Mouse (Mus musculus) cerebellum, adult 2 months (tissue): ENCODE data around the gene Tmem132c. TPM values are rescaled to one million over a fixed set of nuclear protein-coding genes. Genes with fewer than 3 reads are reported as not detected.
A peak's percentile ranks its signal among the peaks of the same experiment; 100 is the strongest.

Experiments used
- DNase-seq, 2 experiments: peaks; one replicate each; pipeline ENCODE4 v3.0.0; 2021
- H3K27ac ChIP-seq: fragments of 200-500 bp; 2 replicates; pipeline ENCODE4 v1.5.1; 2012; ENCODE audit warnings: low read length, control low read depth, inconsistent platforms; ENCODE audit not compliant: insufficient read depth
- H3K27me3 ChIP-seq: fragments of 200-500 bp; 2 replicates; pipeline ENCODE4 v1.6.1; 2012; ENCODE audit warnings: inconsistent platforms, mild to moderate bottlenecking, low read length, moderate library complexity; ENCODE audit not compliant: control insufficient read depth, insufficient read depth
- H3K4me1 ChIP-seq: fragments of 200-500 bp; 2 replicates; pipeline ENCODE4 v1.6.1; 2011; ENCODE audit warnings: low read length; ENCODE audit not compliant: control insufficient read depth, insufficient read depth
- H3K4me3 ChIP-seq: fragments of 200-500 bp; replicated peaks from 2 replicates; pipeline ENCODE3; 2011; ENCODE audit warnings: mild to moderate bottlenecking, low read depth, low read length, control low read depth; ENCODE audit not compliant: insufficient read depth
- CTCF ChIP-seq: fragments of 200-500 bp; IDR thresholded peaks from 2 replicates; pipeline ENCODE4 v1.5.1; 2011; ENCODE audit warnings: low read depth, mild to moderate bottlenecking, control low read depth, low read length, moderate library complexity, borderline replicate concordance; ENCODE audit not compliant: insufficient read depth
- POLR2A ChIP-seq: fragments of 200-500 bp; IDR thresholded peaks from 2 replicates; pipeline ENCODE4 v1.6.1; 2011; ENCODE audit warnings: low read length, control low read depth, borderline replicate concordance; ENCODE audit not compliant: insufficient read depth
- WGBS: fragments of 180-500 bp; shearing (Covaris S2); methylation state at CpG from one replicate; pipeline ENCODE4 v1.1.7; 2018; 5-methylcytosine and 5-hydroxymethylcytosine counted together
- polyA plus RNA-seq: library from polyadenylated mRNA; depleted of rRNA; stranded (reverse); fragments of >200 nt; gene quantifications from 2 replicates; pipeline ENCODE4 v1.2.3, GENCODE M21; 2012

The Tmem132c gene
- polyA plus RNA-seq, 1 experiment = 14.0 TPM

DNA sequence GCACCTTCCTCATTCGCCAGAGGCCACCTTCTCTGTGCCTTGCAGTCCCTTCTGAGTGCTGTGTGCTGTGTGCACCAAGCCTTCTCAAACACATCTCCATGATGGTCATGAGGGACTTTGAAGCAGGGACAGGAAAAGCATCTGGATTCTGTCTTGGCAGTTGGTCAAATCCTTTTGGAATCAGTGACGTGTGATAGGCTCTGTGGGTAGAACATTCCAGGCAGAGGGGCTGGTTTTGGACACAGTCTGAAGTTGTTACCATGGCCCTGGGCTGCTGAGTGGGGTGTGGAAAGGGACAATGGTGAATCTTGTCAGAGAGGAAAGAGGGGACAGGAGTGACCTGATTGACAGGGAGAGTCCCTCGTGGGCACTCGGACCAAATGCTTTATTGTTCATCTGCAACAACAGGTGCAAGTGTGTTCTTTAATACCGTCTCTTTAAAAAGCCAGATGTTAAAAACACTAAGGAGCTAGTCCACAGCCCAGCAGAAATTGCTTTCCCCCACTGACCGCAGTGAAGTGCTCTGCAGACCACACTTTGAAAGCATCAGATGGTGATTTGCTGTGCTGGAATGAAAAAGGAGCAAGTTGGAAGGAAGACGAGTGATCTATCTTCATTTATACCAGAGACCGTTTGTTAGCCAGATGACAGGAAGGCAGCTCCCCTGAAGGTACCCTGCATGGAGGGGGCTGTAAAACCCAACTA lies 242.5 kb downstream of the Tmem132c start:
- H3K27me3 ChIP-seq = no peaks in the 10 kb centered on the region
- H3K4me1 ChIP-seq = no peaks in the 10 kb centered on the region
- no peak overlapping the region for H3K27ac ChIP-seq
- no peak for TF ChIP-seq CTCF
- no peak for TF ChIP-seq POLR2A
- H3K4me3 ChIP-seq = no peak overlapping the region
- WGBS = 49% methylated on average over 8 of the region's 8 CpGs
- no peak for DNase-seq

GRCm38 (mm10) chr5:127484813-127485486 lies 243.3 kb downstream of the Tmem132c start:
- Histone ChIP-seq H3K4me3 (no peak overlapping the region), H3K4me1 (no peaks in the 10 kb centered on the region), H3K27me3 (no peaks in the 10 kb centered on the region), H3K27ac (no peak overlapping the region)
- DNase-seq = no peak
- TF ChIP-seq CTCF (no peak), POLR2A (no peak)
- WGBS = 62% methylated on average over 13 of the region's 13 CpGs

DNA sequence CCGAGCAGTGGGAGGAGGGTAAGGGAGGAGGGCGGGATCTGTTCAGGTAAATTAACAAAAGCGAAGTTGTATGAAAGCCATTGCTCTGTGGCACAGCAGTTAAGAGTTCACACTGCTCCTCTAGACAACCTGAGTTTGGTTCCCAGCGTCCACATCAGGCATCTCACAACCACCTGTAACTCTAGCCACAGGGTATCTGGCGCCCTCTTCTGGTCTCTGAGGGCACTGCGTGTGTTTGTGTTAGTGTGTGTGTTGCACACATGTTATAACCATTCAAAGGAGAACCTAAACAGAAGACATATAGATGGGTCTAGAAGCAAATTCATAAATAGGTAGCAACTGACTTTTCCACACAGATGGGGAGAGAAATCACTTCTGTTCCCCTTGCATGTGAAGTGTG lies 245.6 kb downstream of the Tmem132c start:
- Histone ChIP-seq H3K27ac (no peak overlapping the region), H3K27me3 (no peaks in the 10 kb centered on the region), H3K4me1 (no peaks in the 10 kb centered on the region; the same call in 1 of the 2 replicates), H3K4me3 (no peak overlapping the region)
- TF ChIP-seq CTCF (peak; percentile 28; the same call in 1 of the 2 replicates), POLR2A (no peak)
- DNase-seq = no peak
- 84% methylated on average over 6 of the region's 6 CpGs for WGBS

DNA sequence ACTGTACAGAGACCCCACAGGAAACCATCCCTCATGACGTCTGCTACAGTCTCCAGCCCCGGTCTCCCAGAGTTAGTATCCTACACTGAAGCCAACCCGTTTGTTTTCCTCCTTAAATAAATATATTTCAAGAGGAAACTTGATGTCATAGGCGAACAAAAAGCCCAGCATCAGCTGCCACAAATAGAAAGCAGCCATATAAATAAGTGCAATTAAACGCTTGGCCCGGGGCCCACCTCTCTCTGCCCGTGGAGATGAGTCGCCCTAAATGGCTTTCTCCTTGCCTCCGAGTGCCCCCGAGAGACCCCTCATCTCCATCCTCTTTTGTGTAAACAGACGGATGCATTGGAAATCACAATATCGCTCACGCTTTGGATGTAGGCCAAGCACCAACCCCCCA lies 247.1 kb downstream of the Tmem132c start:
- Histone ChIP-seq H3K27ac (no peak overlapping the region), H3K27me3 (no peaks in the 10 kb centered on the region), H3K4me1 (peaks cover 7% of the 10 kb centered on the region), H3K4me3 (no peak overlapping the region)
- WGBS = 50% methylated on average over 13 of the region's 13 CpGs
- TF ChIP-seq CTCF (no peak), POLR2A (no peak)
- DNase-seq = no peak

DNA sequence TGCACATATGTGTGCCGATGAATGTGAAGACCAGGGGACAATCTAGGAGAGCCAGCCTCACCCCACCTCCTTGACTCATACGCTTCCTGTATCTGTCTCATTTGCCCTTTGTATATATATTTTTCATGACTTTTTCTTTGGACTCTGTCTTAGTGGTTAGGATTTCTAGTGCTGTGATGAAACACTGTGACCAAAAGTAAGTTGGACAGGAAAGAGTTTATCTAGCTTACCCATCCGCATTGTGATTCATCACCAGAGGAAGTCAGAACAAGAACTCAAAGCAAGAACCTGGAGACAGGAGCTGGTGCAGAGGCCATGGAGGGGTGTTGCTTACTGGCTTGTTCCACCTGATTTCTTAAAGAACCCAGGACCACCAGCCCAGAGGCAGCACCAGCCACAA lies 250.1 kb downstream of the Tmem132c start:
- no peak overlapping the region for H3K27ac ChIP-seq
- peaks cover 7% of the 10 kb centered on the region for H3K4me1 ChIP-seq
- DNase-seq = no peak
- H3K27me3 ChIP-seq = no peaks in the 10 kb centered on the region
- no peak overlapping the region for H3K4me3 ChIP-seq
- WGBS = 98% methylated on average over 3 of the region's 3 CpGs
- no peak for TF ChIP-seq POLR2A
- no peak for TF ChIP-seq CTCF

- TF ChIP-seq POLR2A = no peak
- TF ChIP-seq CTCF = no peak
- H3K27ac ChIP-seq = no peak overlapping the region
- WGBS = 47% methylated on average over 7 of the region's 7 CpGs
Observed at GRCm38 (mm10) chr5:127496895-127497294, 255.3 kb downstream of the Tmem132c start.

DNA sequence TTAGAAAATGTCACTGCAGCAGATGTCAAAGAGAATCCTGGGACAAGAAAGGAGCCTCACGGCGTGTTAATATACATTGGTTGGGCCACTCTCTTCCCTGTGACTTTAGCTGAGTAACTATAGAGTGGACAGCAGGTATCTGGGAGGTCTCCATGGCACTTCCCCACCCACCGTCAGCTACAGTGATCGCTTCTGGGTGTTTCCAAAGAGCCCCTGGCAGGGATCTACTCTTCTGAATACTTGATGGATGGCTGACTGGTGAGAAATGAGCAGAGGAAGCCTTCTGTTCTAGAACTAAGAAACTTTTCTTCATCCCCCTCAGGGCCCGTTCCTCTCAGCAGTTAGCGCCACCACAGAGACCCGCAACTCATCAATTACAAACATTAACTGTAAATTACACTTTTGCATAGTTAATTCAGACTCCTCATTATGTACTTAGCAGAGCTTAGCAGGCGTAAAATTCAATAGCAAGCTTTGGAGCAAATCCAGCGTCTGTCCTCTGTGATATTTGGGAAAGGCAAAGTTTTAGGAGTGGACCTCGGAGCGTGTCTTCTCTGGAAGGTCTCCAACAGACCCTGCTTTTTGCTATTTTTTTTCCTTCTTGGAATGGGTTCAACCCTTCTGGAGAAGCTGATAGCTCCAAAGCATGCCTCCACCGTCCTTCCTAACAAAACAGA lies 257.7 kb downstream of the Tmem132c start:
- Histone ChIP-seq H3K4me1 (no peaks in the 10 kb centered on the region), H3K27ac (no peak overlapping the region), H3K27me3 (no peaks in the 10 kb centered on the region; the same call in 1 of the 2 replicates), H3K4me3 (no peak overlapping the region)
- 50% methylated on average over 12 of the region's 12 CpGs for WGBS
- no peak for DNase-seq
- TF ChIP-seq CTCF = no peak
- TF ChIP-seq POLR2A = no peak

More at GRCm38 (mm10) chr5:127496895-127497294, 255.3 kb downstream of the Tmem132c start:
- Histone ChIP-seq H3K4me3 (no peak overlapping the region), H3K4me1 (peaks cover 7% of the 10 kb centered on the region), H3K27me3 (no peaks in the 10 kb centered on the region; the same call in 1 of the 2 replicates)
- DNase-seq = no peak

- 58% methylated on average over 7 of the region's 7 CpGs for WGBS
- no peak overlapping the region for H3K4me3 ChIP-seq
- no peak overlapping the region for H3K27ac ChIP-seq
- DNase-seq = no peak
- no peaks in the 10 kb centered on the region; the same call in 1 of the 2 replicates for H3K27me3 ChIP-seq
- no peaks in the 10 kb centered on the region; the same call in 1 of the 2 replicates for H3K4me1 ChIP-seq
- TF ChIP-seq CTCF = no peak
- TF ChIP-seq POLR2A = no peak
Observed at GRCm38 (mm10) chr5:127502838-127503237, 261.2 kb downstream of the Tmem132c start.
